Mouse (Mus musculus) C2C12 (cell line): ENCODE results near the gene Zbtb46.

Source experiments
- CEBPB ChIP-seq: IDR thresholded peaks from one replicate; pipeline ENCODE4 v1.6.1; 2011; ENCODE audit warnings: low read depth, mild to moderate bottlenecking, control low read depth, moderate library complexity
- CTCF ChIP-seq: IDR thresholded peaks from one replicate; pipeline ENCODE4 v1.5.1; 2011; ENCODE audit not compliant: control insufficient read depth, insufficient read depth, insufficient read length
- MAX ChIP-seq: IDR thresholded peaks from one replicate; pipeline ENCODE4 v1.6.1; 2011; ENCODE audit warnings: mild to moderate bottlenecking, control low read depth
- MYOD1 ChIP-seq: IDR thresholded peaks from one replicate; pipeline ENCODE4 v1.6.1; 2011; ENCODE audit warnings: low read depth; ENCODE audit not compliant: control insufficient read depth, insufficient read length

DNA sequence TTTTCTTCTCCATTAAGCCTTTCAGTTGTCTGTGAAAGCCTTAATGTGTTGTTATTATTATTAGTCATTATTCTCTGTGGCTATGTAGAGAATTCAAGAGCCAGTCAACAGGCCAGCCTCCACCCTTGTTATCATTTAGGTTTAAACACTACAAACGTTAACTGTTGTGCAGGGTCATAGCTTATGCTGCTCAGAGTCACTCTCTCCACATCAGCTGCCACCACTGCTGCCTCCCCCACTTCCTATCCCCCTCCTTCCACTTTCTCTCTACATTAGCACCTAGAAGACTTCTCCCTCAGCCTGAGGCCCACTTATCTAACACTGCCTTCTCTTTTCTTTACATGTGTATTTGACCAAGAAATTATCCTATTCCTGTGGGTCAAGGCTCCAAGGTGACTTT, 57.7 kb downstream of the Zbtb46 start:
- TF ChIP-seq CTCF: no peak
- TF ChIP-seq CEBPB: no peak
- no peak for TF ChIP-seq MAX
- no peak for TF ChIP-seq MYOD1
